Mouse (Mus musculus): ENCODE results near the gene Chd4.

- TF ChIP-seq CTCF (IDR thresholded peaks at IDR 0.05; ENCODE audit: insufficient read depth, low read length) = no peak
- no peak for TF ChIP-seq POLR2A (IDR thresholded peaks at IDR 0.05; ENCODE audit: borderline replicate concordance, extremely low read depth, low read depth, low read length)
These were observed 28.2 kb upstream of the Chd4 start, which contains the start of gene Lpar5 for GRCm38 (mm10) chr6:125067571-125067995.
